Mouse (Mus musculus) myocyte (in vitro differentiated cells): ENCODE measurements at regions not wholly inside any gene's neighbourhood (a gene's known extent, or its start where the extent isn't known, plus 50 kb on each side); places are given as distances from the start of the nearest gene placed in this dataset.

Source experiments
- H3K27me3 ChIP-seq: one replicate; pipeline ENCODE4 v1.6.1; 2011; ENCODE audit not compliant: control insufficient read depth, insufficient read depth, insufficient read length
- H3K36me3 ChIP-seq: one replicate; pipeline ENCODE4 v1.6.1; 2011; ENCODE audit not compliant: control insufficient read depth, insufficient read depth
- H3K4me2 ChIP-seq: one replicate; pipeline ENCODE4 v1.6.1; 2011; ENCODE audit warnings: low read depth, control low read depth
- H3K4me3 ChIP-seq: one replicate; pipeline ENCODE4 v1.5.1; 2011; ENCODE audit warnings: mild to moderate bottlenecking, control low read depth, moderate library complexity
- H3K79me2 ChIP-seq: one replicate; pipeline ENCODE4 v1.6.1; 2011; ENCODE audit not compliant: control insufficient read depth, insufficient read depth
- H3ac ChIP-seq: one replicate; pipeline ENCODE4 v1.6.1; 2011; ENCODE audit not compliant: control insufficient read depth, insufficient read length
- CEBPB ChIP-seq: IDR thresholded peaks from 2 replicates; pipeline ENCODE4 v1.6.1; 2011; ENCODE audit warnings: mild to moderate bottlenecking, moderate library complexity; ENCODE audit not compliant: poor library complexity, insufficient read depth, severe bottlenecking
- E2F4 ChIP-seq: IDR thresholded peaks from one replicate; pipeline ENCODE4 v1.6.1; 2011; ENCODE audit warnings: mild to moderate bottlenecking, control low read depth, moderate library complexity; ENCODE audit not compliant: insufficient read depth
- MAX ChIP-seq: IDR thresholded peaks from one replicate; pipeline ENCODE4 v1.6.1; 2011; ENCODE audit warnings: low read depth, mild to moderate bottlenecking, control low read depth
- MYOD1 ChIP-seq, 3 experiments: IDR thresholded peaks; one replicate each; pipeline ENCODE4 v1.6.1; 2011; ENCODE audit warnings: control low read depth in 2 of 3, low read depth in 2 of 3, mild to moderate bottlenecking in 2 of 3, moderate library complexity in 1 of 3; ENCODE audit not compliant: insufficient read length in 2 of 3, control insufficient read depth in 1 of 3
- MYOG ChIP-seq, 3 experiments: IDR thresholded peaks; one replicate each; pipeline ENCODE4 v1.6.1; 2011; ENCODE audit warnings: control low read depth in 2 of 3, low read depth in 2 of 3, mild to moderate bottlenecking in 2 of 3; ENCODE audit not compliant: insufficient read length in 2 of 3, control insufficient read depth in 1 of 3, insufficient read depth in 1 of 3
- POLR2A ChIP-seq: IDR thresholded peaks from one replicate; pipeline ENCODE4 v1.6.1; 2011; ENCODE audit warnings: low read depth, mild to moderate bottlenecking, control low read depth, moderate library complexity; ENCODE audit not compliant: insufficient read length
- POLR2AphosphoS2 ChIP-seq: IDR thresholded peaks from one replicate; pipeline ENCODE4 v1.6.1; 2011; ENCODE audit warnings: low read depth, control low read depth; ENCODE audit not compliant: insufficient read length
- REST ChIP-seq: IDR thresholded peaks from one replicate; pipeline ENCODE4 v1.6.1; 2011; ENCODE audit warnings: mild to moderate bottlenecking, control low read depth, moderate library complexity; ENCODE audit not compliant: insufficient read depth, insufficient read length
- SRF ChIP-seq: IDR thresholded peaks from one replicate; pipeline ENCODE4 v1.6.1; 2011; ENCODE audit warnings: low read depth; ENCODE audit not compliant: control insufficient read depth, insufficient read length
- TCF12 ChIP-seq: IDR thresholded peaks from one replicate; pipeline ENCODE4 v1.6.1; 2011; ENCODE audit warnings: mild to moderate bottlenecking, control low read depth; ENCODE audit not compliant: poor library complexity, insufficient read depth, severe bottlenecking
- TCF3 ChIP-seq: IDR thresholded peaks from one replicate; pipeline ENCODE4 v1.6.1; 2011; ENCODE audit warnings: low read depth, control low read depth; ENCODE audit not compliant: insufficient read length
- USF1 ChIP-seq: IDR thresholded peaks from one replicate; pipeline ENCODE4 v1.6.1; 2011; ENCODE audit warnings: low read depth, mild to moderate bottlenecking, control low read depth, moderate library complexity

GRCm38 (mm10) chr15:96928692-96929091 lies 127.1 kb downstream of the Slc38a4 start:
- Histone ChIP-seq H3K4me2 (no peak overlapping the region), H3K27me3 (no peaks in the 10 kb centered on the region), H3K79me2 (no peaks in the 10 kb centered on the region), H3ac (no peak overlapping the region), H3K36me3 (no peaks in the 10 kb centered on the region), H3K4me3 (no peak overlapping the region)
- TF ChIP-seq REST = no peak
- no peak for TF ChIP-seq CEBPB
- no peak for TF ChIP-seq MYOD1 (IDR thresholded peaks at IDR 0.05; ENCODE audit: control insufficient read depth in 1 of 3, insufficient read length in 2 of 3, low read depth in 2 of 3)
- no peak for TF ChIP-seq USF1
- TF ChIP-seq TCF12 = no peak
- no peak for TF ChIP-seq E2F4
- TF ChIP-seq MAX = no peak
- no peak for TF ChIP-seq SRF
- TF ChIP-seq POLR2A = no peak
- TF ChIP-seq MYOG (IDR thresholded peaks at IDR 0.05; ENCODE audit: control insufficient read depth in 1 of 3, insufficient read depth in 1 of 3, insufficient read length in 2 of 3, low read depth in 2 of 3) = no peak
- no peak for TF ChIP-seq TCF3
- TF ChIP-seq POLR2AphosphoS2 = no peak

DNA sequence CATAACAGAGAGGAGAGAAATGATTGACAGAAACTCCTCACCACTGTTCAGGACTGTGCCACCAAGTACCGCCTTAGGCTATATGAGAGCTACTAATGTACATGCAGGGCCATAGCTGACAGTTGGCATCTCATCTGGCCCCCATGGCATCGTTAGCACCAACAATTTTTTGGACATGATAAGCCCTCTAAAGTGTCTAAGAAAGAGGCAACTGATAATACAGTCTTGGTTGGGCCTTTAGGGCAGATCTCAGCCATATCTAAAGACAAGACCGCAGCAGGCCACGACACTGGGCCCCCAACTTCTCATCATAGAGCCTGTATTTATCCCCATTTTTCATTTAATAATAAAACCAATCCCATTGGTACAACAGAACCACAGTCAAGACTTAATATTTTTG lies 128.1 kb downstream of the Slc38a4 start:
- Histone ChIP-seq H3K27me3 (no peaks in the 10 kb centered on the region), H3K79me2 (no peaks in the 10 kb centered on the region), H3K4me3 (no peak overlapping the region), H3K36me3 (no peaks in the 10 kb centered on the region), H3ac (no peak overlapping the region), H3K4me2 (no peak overlapping the region)
- TF ChIP-seq POLR2AphosphoS2 = no peak
- TF ChIP-seq MYOG (IDR thresholded peaks at IDR 0.05; ENCODE audit: control insufficient read depth in 1 of 3, insufficient read depth in 1 of 3, insufficient read length in 2 of 3, low read depth in 2 of 3) = no peak
- no peak for TF ChIP-seq MAX
- TF ChIP-seq POLR2A = no peak

DNA sequence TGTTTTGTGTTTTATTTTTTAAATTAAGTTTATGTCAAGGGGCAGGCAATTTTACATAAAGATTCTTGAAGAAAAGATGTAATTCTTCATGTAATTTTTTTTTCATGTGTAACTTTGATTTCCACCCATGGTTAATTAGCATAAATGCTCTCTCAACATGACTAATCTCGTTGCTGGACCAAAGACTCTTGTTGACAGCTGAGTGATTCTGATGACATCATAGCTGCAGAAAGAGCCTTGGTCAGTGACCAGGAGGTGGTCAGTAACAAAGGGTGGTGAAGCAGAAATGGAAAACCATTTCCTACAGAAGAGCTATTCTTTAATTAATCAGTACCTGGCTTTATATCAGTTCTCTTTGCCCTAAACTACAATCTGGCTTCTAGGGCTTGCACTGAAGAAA lies 129.1 kb downstream of the Slc38a4 start:
- H3K27me3 ChIP-seq = no peaks in the 10 kb centered on the region
- no peak overlapping the region for H3K4me2 ChIP-seq
- TF ChIP-seq POLR2AphosphoS2 (no peak), MYOD1 (IDR thresholded peaks at IDR 0.05; ENCODE audit: control insufficient read depth in 1 of 3, insufficient read length in 2 of 3, low read depth in 2 of 3) (no peak), TCF12 (no peak), TCF3 (no peak), CEBPB (no peak), MYOG (IDR thresholded peaks at IDR 0.05; ENCODE audit: control insufficient read depth in 1 of 3, insufficient read depth in 1 of 3, insufficient read length in 2 of 3, low read depth in 2 of 3) (no peak), REST (no peak), USF1 (no peak), POLR2A (no peak), SRF (no peak), MAX (no peak), E2F4 (no peak)
- H3ac ChIP-seq = no peak overlapping the region
- H3K36me3 ChIP-seq = no peaks in the 10 kb centered on the region
- H3K79me2 ChIP-seq = no peaks in the 10 kb centered on the region
- no peak overlapping the region for H3K4me3 ChIP-seq

GRCm38 (mm10) chr15:96916586-96916985 lies 139.2 kb downstream of the Slc38a4 start:
- H3K36me3 ChIP-seq = no peaks in the 10 kb centered on the region
- TF ChIP-seq TCF3 = no peak
- no peak for TF ChIP-seq POLR2A
- no peak overlapping the region for H3K4me2 ChIP-seq
- no peak overlapping the region for H3ac ChIP-seq
- no peaks in the 10 kb centered on the region for H3K27me3 ChIP-seq
- H3K79me2 ChIP-seq = no peaks in the 10 kb centered on the region
- H3K4me3 ChIP-seq = no peak overlapping the region

- TF ChIP-seq MYOD1 (IDR thresholded peaks at IDR 0.05; ENCODE audit: control insufficient read depth in 1 of 3, insufficient read length in 2 of 3, low read depth in 2 of 3) = peak in 1 of 3 experiments; percentile 56
- no peak for TF ChIP-seq MYOG (IDR thresholded peaks at IDR 0.05; ENCODE audit: control insufficient read depth in 1 of 3, insufficient read depth in 1 of 3, insufficient read length in 2 of 3, low read depth in 2 of 3)
- Histone ChIP-seq H3K36me3 (no peaks in the 10 kb centered on the region), H3K79me2 (no peaks in the 10 kb centered on the region), H3K4me2 (no peak overlapping the region), H3ac (no peak overlapping the region), H3K4me3 (no peak overlapping the region), H3K27me3 (no peaks in the 10 kb centered on the region)
Observed at GRCm38 (mm10) chr15:96915544-96915943, 140.2 kb downstream of the Slc38a4 start.

GRCm38 (mm10) chr15:96914988-96915387 lies 140.8 kb downstream of the Slc38a4 start:
- H3K27me3 ChIP-seq = no peaks in the 10 kb centered on the region
- H3K36me3 ChIP-seq = no peaks in the 10 kb centered on the region
- H3K4me2 ChIP-seq = no peak overlapping the region
- H3ac ChIP-seq = no peak overlapping the region
- no peaks in the 10 kb centered on the region for H3K79me2 ChIP-seq
- no peak overlapping the region for H3K4me3 ChIP-seq
- TF ChIP-seq MYOG (IDR thresholded peaks at IDR 0.05; ENCODE audit: control insufficient read depth in 1 of 3, insufficient read depth in 1 of 3, insufficient read length in 2 of 3, low read depth in 2 of 3) = no peak
- TF ChIP-seq SRF = no peak
- TF ChIP-seq TCF12 = no peak
- TF ChIP-seq USF1 = no peak
- TF ChIP-seq E2F4 = no peak
- no peak for TF ChIP-seq CEBPB
- TF ChIP-seq MAX = no peak
- no peak for TF ChIP-seq TCF3
- no peak for TF ChIP-seq MYOD1 (IDR thresholded peaks at IDR 0.05; ENCODE audit: control insufficient read depth in 1 of 3, insufficient read length in 2 of 3, low read depth in 2 of 3)
- no peak for TF ChIP-seq POLR2A
